In genomic region chr9:42798280-42798679, GRCm38 (mm10) we compare ENCODE assay signal across 20 mouse cellular contexts.
DNase-seq lines count a peak whose midpoint lies in the region; ATAC-seq and TF ChIP-seq lines count a peak whose summit lies in the region.
"Had no signal": no experiment of that assay in that cellular context is flagged by ENCODE, and none has a peak within 500 bp of the region (broad histone marks: within the 10 kb centered on the region; RNA-seq: fewer than 3 reads in every experiment).

No protein-coding gene starts in this region.

- H3K4me1 ChIP-seq in intestine, embryonic 15.5 days (replicated peaks): peaks cover 27% of the 10 kb centered on the region
- H3K4me1 ChIP-seq in intestine, postnatal 0 days (replicated peaks; ENCODE audit: control insufficient read depth, insufficient read depth, low read length): peaks cover 14% of the 10 kb centered on the region; the same call in 1 of the 2 replicates
- H3K4me1 ChIP-seq in hindbrain, embryonic 12.5 days: 0 out of 2 replicates have a peak, but pooled peaks cover 7% of the 10 kb centered on the region

- peak; percentile 44 for DNase-seq in heart, adult 11 months
- DNase-seq in heart, postnatal 10 days: no peak
- DNase-seq in 3T3-L1 (ENCODE audit: low read depth, low spot score): peak; percentile 21
- DNase-seq in layer of hippocampus, adult 9-10 months (ENCODE audit: low spot score): no peak
- DNase-seq in right cerebral cortex, adult 2 months (ENCODE audit: low spot score in 2 of 2): no peak
- DNase-seq: adrenal gland, adult 2 months; adrenal gland, postnatal 10 days; adrenal gland, postnatal 25 days; cerebellum, adult 11-12 months; cerebellum, adult 2 months; cerebellum, adult 9-10 months; cerebellum, postnatal 10 days; cerebellum, postnatal 25 days had no signal

- no peak for TF ChIP-seq CTCF in intestine, postnatal 0 days (IDR thresholded peaks at IDR 0.05; ENCODE audit: low read depth)

- ATAC-seq in intestine, embryonic 15.5 days: peak; percentile 79
- ATAC-seq in intestine, postnatal 0 days: peak; percentile 85
- ATAC-seq in hindbrain, embryonic 12.5 days (ENCODE audit: low FRiP score): no peak
- ATAC-seq: forebrain, embryonic 13.5 days; forebrain, embryonic 15.5 days had no signal

- intact Hi-C loops in heart, postnatal 10 days (cut with DNase I): no loop called here

- H3K27ac ChIP-seq in intestine, embryonic 15.5 days: 0 out of 2 replicates have a peak overlapping the region, but pooled peaks have one; percentile 32
- H3K27ac ChIP-seq in intestine, postnatal 0 days (ENCODE audit: low read depth, low read length): peak overlapping the region; percentile 62
- no peak overlapping the region for H3K27ac ChIP-seq in hindbrain, embryonic 12.5 days
- H3K27ac ChIP-seq: embryonic facial prominence, embryonic 10.5 days; embryonic facial prominence, embryonic 12.5 days; forebrain, embryonic 13.5 days; forebrain, embryonic 15.5 days had no signal

- H3K9ac ChIP-seq in intestine, embryonic 15.5 days: no peak overlapping the region
- H3K9ac ChIP-seq in intestine, postnatal 0 days (ENCODE audit: low read depth, low read length): no peak overlapping the region
- no peak overlapping the region for H3K9ac ChIP-seq in hindbrain, embryonic 12.5 days
- H3K9ac ChIP-seq: embryonic facial prominence, embryonic 12.5 days; forebrain, embryonic 13.5 days; forebrain, embryonic 15.5 days had no signal

- no peak overlapping the region for H3K4me2 ChIP-seq in intestine, embryonic 15.5 days (replicated peaks)
- peak overlapping the region; percentile 24; the same call in 1 of the 2 replicates for H3K4me2 ChIP-seq in intestine, postnatal 0 days (replicated peaks; ENCODE audit: low read depth)
- no peak overlapping the region for H3K4me2 ChIP-seq in hindbrain, embryonic 12.5 days (replicated peaks)
- H3K4me2 ChIP-seq: embryonic facial prominence, embryonic 12.5 days; forebrain, embryonic 13.5 days; forebrain, embryonic 15.5 days had no signal

- no peaks in the 10 kb centered on the region for H3K9me3 ChIP-seq in intestine, embryonic 15.5 days
- H3K9me3 ChIP-seq in intestine, postnatal 0 days (ENCODE audit: control insufficient read depth): no peaks in the 10 kb centered on the region
- H3K9me3 ChIP-seq in hindbrain, embryonic 12.5 days (replicated peaks): no peaks in the 10 kb centered on the region
- H3K9me3 ChIP-seq: embryonic facial prominence, embryonic 10.5 days; embryonic facial prominence, embryonic 12.5 days; forebrain, embryonic 13.5 days; forebrain, embryonic 15.5 days had no signal

- H3K27me3 ChIP-seq in intestine, embryonic 15.5 days (replicated peaks): no peaks in the 10 kb centered on the region
- H3K27me3 ChIP-seq in intestine, postnatal 0 days (replicated peaks; ENCODE audit: control insufficient read depth, insufficient read depth, low read length): no peaks in the 10 kb centered on the region
- H3K27me3 ChIP-seq in hindbrain, embryonic 12.5 days: peaks cover 2% of the 10 kb centered on the region; the same call in 1 of the 2 replicates
- H3K27me3 ChIP-seq: embryonic facial prominence, embryonic 12.5 days; forebrain, embryonic 13.5 days; forebrain, embryonic 15.5 days had no signal

- no peak overlapping the region for H3K4me3 ChIP-seq in intestine, embryonic 15.5 days (replicated peaks)
- H3K4me3 ChIP-seq in intestine, postnatal 0 days (ENCODE audit: low read depth, low read length): no peak overlapping the region
- H3K4me3 ChIP-seq in hindbrain, embryonic 12.5 days: no peak overlapping the region
- H3K4me3 ChIP-seq: embryonic facial prominence, embryonic 10.5 days; embryonic facial prominence, embryonic 12.5 days; forebrain, embryonic 13.5 days; forebrain, embryonic 15.5 days had no signal

- WGBS in intestine, embryonic 15.5 days: 57% methylated on average over 4 of the region's 4 CpGs
- 40% methylated on average over 4 of the region's 4 CpGs for WGBS in intestine, postnatal 0 days
- 86% methylated on average over 4 of the region's 4 CpGs for WGBS in hindbrain, embryonic 12.5 days

- H3K36me3 ChIP-seq in intestine, embryonic 15.5 days: no peaks in the 10 kb centered on the region
- H3K36me3 ChIP-seq in intestine, postnatal 0 days (ENCODE audit: control insufficient read depth, insufficient read depth): no peaks in the 10 kb centered on the region
- no peaks in the 10 kb centered on the region for H3K36me3 ChIP-seq in hindbrain, embryonic 12.5 days
- H3K36me3 ChIP-seq: embryonic facial prominence, embryonic 10.5 days; embryonic facial prominence, embryonic 12.5 days; forebrain, embryonic 15.5 days had no signal

Comparison
In these comparisons a context has a peak if more than half of its experiments do, and no peak if none do; other contexts are left out.
1. DNase-seq: peak in heart, adult 11 months (single experiment) and 3T3-L1 (single experiment); none in heart, postnatal 10 days (0 of 2), layer of hippocampus, adult 9-10 months (single experiment) and right cerebral cortex, adult 2 months (0 of 2).